Mouse (Mus musculus): ENCODE data around the gene Olfr483. TPM values are rescaled to one million over a fixed set of nuclear protein-coding genes. Genes with fewer than 3 reads are reported as not detected.

The Olfr483 gene
- not detected for total RNA-seq (2021)

DNA sequence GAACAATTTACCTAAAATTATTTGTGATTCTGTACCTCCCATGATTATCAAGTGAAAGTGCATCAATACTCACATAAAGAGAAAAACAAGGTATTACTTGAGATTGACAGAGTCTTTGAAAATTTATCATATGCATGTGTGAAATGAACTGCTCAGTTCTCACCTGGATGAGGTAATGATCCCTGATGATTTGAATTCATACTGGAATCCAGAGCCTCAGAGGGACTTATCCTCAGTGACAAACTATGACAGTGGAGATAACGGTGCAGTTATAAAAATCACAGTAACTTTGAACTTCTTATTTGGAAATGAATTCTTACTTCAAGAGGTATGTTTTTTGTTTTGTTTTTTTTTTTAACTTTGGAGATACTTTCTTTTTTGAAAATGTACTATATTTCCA lies at the start of gene Olfr483:
TSS of gene Olfr483 (plus strand) at position 301 of the 400 bp plus-strand sequence.
- intact Hi-C loops (cut with DNase I) = no loop called here
- DNase-seq = no peak

DNA sequence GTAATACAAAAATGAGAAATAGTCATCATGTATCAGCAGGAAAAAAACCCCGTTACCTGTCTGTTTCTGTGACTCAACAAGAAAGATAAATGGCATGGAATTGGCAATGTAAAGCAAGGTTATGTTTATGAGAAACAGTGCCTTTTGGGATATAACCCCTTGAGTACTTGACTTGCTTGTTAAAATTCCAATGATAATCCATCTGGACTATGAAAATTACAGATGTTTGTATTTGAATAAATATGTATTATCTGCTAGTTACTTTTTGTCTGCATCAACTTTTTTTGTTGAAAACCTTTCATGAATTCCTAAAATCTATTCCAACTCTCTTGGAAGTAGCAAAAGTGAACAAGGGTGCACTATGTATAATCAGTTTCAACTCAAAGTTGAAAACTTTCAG lies 33.4 kb upstream of the Olfr483 start, which contains the start of gene Olfr480:
TSS of gene Olfr480 (minus strand) at position 101 of the 400 bp plus-strand sequence.
- intact Hi-C loops (cut with DNase I) = no loop called here
- DNase-seq = no peak

DNA sequence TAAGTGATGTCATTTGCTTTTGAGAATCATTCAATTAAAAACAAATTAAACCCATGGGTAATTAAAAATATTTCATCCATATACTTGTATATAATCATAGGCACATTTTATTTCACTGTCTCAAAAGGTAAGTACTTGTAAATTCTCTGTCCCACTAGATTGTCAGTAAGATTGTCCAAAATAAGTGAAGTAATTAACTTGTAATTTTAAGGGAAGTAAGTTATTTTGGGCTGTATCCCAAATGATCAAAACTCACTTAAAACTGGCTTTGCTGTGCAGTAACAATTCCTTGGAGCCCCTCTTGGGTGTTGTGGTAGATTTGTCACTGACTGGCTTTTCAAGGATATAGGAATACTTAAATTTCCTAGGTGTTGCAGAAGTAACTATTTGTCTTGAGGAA lies 21.1 kb upstream of the Olfr483 start, which contains the start of gene Olfr481:
TSS of gene Olfr481 (plus strand) at position 301 of the 400 bp plus-strand sequence.
- intact Hi-C loops (cut with DNase I) = no loop called here
- DNase-seq = no peak

DNA sequence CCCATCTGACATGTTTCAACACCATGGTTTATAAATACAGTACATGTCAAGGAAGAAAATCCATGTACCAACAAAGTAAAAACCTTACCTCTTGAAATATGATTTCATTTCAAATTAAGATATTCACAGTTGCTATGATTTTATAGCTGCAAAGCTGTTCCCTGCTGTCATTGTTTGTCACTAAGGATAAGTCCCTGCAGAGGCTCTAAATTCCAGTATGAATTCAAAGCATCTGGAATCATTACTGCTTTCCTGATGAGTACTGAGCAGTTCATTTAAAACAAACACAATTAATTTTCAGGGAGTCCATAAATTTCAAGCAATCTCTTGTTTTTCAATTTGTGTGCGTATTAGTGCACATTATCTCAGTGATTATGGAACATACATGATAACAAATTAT lies 3.2 kb upstream of the Olfr483 start, which contains the start of gene Olfr482:
TSS of gene Olfr482 (minus strand) at position 101 of the 400 bp plus-strand sequence.
- DNase-seq = no peak
- intact Hi-C loops (cut with DNase I) = no loop called here

DNA sequence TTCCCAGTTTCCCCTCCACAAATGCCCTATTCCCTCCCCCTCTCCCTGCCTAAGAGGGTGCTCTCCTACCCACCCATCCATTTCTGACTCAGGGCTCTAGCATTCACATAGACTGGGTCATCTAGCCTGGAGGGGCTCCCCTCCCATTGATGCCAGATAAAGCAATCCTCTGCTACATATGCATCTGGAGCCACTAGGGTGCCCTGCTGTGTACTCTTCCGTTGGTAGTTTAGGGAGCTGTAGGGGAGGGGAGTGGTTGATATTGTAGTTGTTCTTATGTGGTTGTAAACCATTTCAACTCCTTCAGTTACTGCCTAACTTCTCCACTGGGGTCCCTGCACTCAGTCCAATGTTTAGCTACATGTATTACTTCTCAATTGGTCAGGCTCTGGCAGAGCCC lies 20.0 kb downstream of the Olfr483 start:
- DNase-seq = no peak
- intact Hi-C loops (cut with DNase I) = loop anchor here (2.0 kb wide), 1 partner anchor 114 kb away; no protein-coding TSS in a partner anchor

DNA sequence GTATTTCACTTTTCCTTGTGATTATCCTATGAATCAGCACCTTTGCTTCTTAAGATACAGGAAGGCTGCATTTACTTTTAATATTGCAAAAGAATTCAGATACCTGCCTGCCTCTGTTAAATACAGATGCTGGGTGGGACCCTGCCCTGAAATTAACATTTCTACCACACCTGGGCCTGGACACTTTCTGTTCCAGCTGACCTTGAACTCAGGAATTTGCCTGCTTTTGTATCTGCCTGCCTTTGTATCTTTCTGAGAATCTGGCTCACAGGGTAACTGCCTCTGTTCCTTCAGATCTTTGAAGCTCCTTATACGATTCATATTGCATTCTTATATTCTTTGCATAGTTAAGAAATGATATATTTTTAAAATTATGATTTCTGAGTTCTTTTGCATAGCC lies 20.8 kb downstream of the Olfr483 start:
- DNase-seq = no peak
- intact Hi-C loops (cut with DNase I) = loop anchor here (2.0 kb wide), 1 partner anchor 113 kb away; no protein-coding TSS in a partner anchor

DNA sequence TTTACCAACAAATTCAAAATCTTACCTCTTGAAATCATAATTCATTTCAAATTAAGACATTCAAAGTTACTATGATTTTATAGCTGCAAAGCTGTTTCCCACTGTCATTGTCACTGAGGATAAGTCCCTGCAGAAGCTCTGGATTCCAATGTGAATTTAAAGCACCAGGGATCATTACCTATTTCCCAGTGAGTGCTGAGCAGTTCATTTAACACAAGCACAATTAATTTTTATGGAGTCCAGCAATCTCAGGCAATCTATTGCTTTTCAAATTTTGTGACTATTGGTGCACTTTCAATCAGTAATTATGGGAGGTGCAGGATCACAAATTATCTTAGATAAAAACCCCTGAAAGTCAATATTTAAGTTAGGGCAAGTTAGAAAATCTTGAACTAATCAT lies 26.7 kb downstream of the Olfr483 start, which contains the start of gene Olfr484:
TSS of gene Olfr484 (minus strand) at position 101 of the 400 bp plus-strand sequence.
- intact Hi-C loops (cut with DNase I) = no loop called here

More for the DNA sequence above, 26.7 kb downstream of the Olfr483 start, which contains the start of gene Olfr484:
- no peak for DNase-seq

Other genes with a start within 250 kb of the Olfr483 start
- not detected for gene Olfr472, start 202.9 kb upstream of the Olfr483 start, total RNA-seq (2021)
- gene Olfr473, start 170.4 kb upstream of the Olfr483 start, total RNA-seq (2021) = not detected
- gene Olfr474, start 146.2 kb upstream of the Olfr483 start, total RNA-seq (2021) = not detected
- gene Olfr476, start 136.0 kb upstream of the Olfr483 start, total RNA-seq (2021) = not detected
- gene Olfr477, start 114.2 kb upstream of the Olfr483 start, total RNA-seq (2021) = not detected
- not detected for gene Olfr478, start 66.9 kb upstream of the Olfr483 start, total RNA-seq (2021)
- not detected for gene Olfr479, start 50.2 kb upstream of the Olfr483 start, total RNA-seq (2021)
- not detected for gene Olfr480, start 33.5 kb upstream of the Olfr483 start, total RNA-seq (2021)
- gene Olfr481, start 21.0 kb upstream of the Olfr483 start, total RNA-seq (2021) = not detected
- 1 to 10 TPM in 1 of 2 experiments, under 1 TPM in 1; 0.62 to 1.0 TPM for gene Olfr482, start 3.3 kb upstream of the Olfr483 start, total RNA-seq (2021)
- not detected for gene Olfr484, start 26.6 kb downstream of the Olfr483 start, total RNA-seq (2021)
- gene Olfr485, start 59.0 kb downstream of the Olfr483 start, total RNA-seq (2021) = not detected
- gene Olfr486, start 71.9 kb downstream of the Olfr483 start, total RNA-seq (2021) = not detected
- not detected for gene Olfr487, start 113.8 kb downstream of the Olfr483 start, total RNA-seq (2021)
- not detected for gene Olfr488, start 157.5 kb downstream of the Olfr483 start, total RNA-seq (2021)
- not detected for gene Olfr490, start 188.1 kb downstream of the Olfr483 start, total RNA-seq (2021)
- gene Olfr491, start 212.6 kb downstream of the Olfr483 start, total RNA-seq (2021) = not detected
- gene Olfr492, start 222.8 kb downstream of the Olfr483 start, total RNA-seq (2021) = not detected
- gene Olfr493, start 246.1 kb downstream of the Olfr483 start, total RNA-seq (2021) = not detected

All from heart, postnatal 36 days (tissue).